Mouse (Mus musculus) brain, embryonic 14.5 days (tissue): ENCODE data around the gene 1700024G13Rik.

Experiments used
- CTCF ChIP-seq: fragments of 200-500 bp; IDR thresholded peaks from 2 replicates; pipeline ENCODE4 v1.5.1; 2012; ENCODE audit warnings: inconsistent platforms, mild to moderate bottlenecking, moderate library complexity, borderline replicate concordance; ENCODE audit not compliant: insufficient read depth, insufficient read length; ENCODE audit errors: extremely low read depth
- POLR2A ChIP-seq: fragments of 200-500 bp; IDR thresholded peaks from 2 replicates; pipeline ENCODE4 v1.6.1; 2012; ENCODE audit warnings: mild to moderate bottlenecking, inconsistent platforms, borderline replicate concordance; ENCODE audit not compliant: poor library complexity, insufficient read depth, insufficient read length, severe bottlenecking; ENCODE audit errors: extremely low read depth

DNA sequence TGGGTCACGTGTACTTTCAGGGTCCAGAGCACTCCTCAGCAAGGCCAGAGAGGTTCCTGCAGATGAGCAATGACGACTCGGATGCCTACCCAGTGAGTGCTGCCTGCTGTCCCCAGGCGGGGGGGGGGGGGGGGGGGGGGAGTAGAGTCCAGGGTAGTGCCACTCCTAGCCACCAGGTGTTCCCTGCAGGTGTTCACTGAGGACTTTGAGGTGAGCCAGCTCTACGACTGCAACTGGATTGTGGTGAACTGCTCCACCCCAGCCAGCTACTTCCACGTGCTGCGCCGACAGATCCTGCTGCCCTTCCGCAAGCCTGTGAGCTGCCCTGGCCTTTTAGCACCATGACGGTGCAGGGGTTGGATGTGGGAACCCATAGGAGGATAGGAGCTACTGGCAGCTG lies 43.5 kb downstream of the 1700024G13Rik start:
- TF ChIP-seq CTCF = no peak
- TF ChIP-seq POLR2A = no peak
